Mouse (Mus musculus) heart, adult 2 months (tissue): ENCODE measurements around the gene Calcoco1. TPM values are rescaled to one million over a fixed set of nuclear protein-coding genes. Genes with fewer than 3 reads are reported as not detected.

Experiments
- DNase-seq, 2 experiments: peaks; one replicate each; pipeline ENCODE4 v3.0.0; 2021
- H3K27ac ChIP-seq: fragments of 200-600 bp; 2 replicates; pipeline ENCODE4 v1.8.1; 2022
- H3K27me3 ChIP-seq: fragments of 200-500 bp; 2 replicates; pipeline ENCODE4 v1.6.1; 2012; ENCODE audit warnings: mild to moderate bottlenecking, low read length, inconsistent platforms, mixed read lengths; ENCODE audit not compliant: control insufficient read depth, insufficient read depth
- H3K36me3 ChIP-seq: fragments of 200-500 bp; 2 replicates; pipeline ENCODE4 v1.6.1; 2012; ENCODE audit warnings: low read length, inconsistent platforms; ENCODE audit not compliant: control insufficient read depth, insufficient read depth
- H3K4me1 ChIP-seq: fragments of 200-500 bp; 2 replicates; pipeline ENCODE4 v1.6.1; 2011; ENCODE audit warnings: low read length; ENCODE audit not compliant: control insufficient read depth, insufficient read depth
- H3K4me3 ChIP-seq: fragments of 200-600 bp; 2 replicates; pipeline ENCODE4 v1.8.1; 2022
- H3K79me2 ChIP-seq: fragments of 200-500 bp; replicated peaks from 2 replicates; pipeline ENCODE4 v1.6.1; 2012; ENCODE audit warnings: mild to moderate bottlenecking, inconsistent platforms, low read length, moderate library complexity, mixed read lengths; ENCODE audit not compliant: control insufficient read depth, insufficient read depth
- H3K9ac ChIP-seq: fragments of 200-500 bp; 2 replicates; pipeline ENCODE4 v1.6.1; 2012; ENCODE audit warnings: low read depth, mild to moderate bottlenecking, control low read depth, inconsistent platforms, low read length, mixed read lengths
- CTCF ChIP-seq: fragments of 200-600 bp; IDR thresholded peaks from 2 replicates; pipeline ENCODE4 v1.8.1; 2022; ENCODE audit warnings: antibody characterized with exemption, mild to moderate bottlenecking, moderate library complexity
- EP300 ChIP-seq: fragments of 200-500 bp; IDR thresholded peaks from 2 replicates; pipeline ENCODE4 v1.6.1; 2011; ENCODE audit warnings: low read depth, low read length, control low read depth; ENCODE audit not compliant: insufficient read depth
- POLR2A ChIP-seq: fragments of 200-500 bp; IDR thresholded peaks from 2 replicates; pipeline ENCODE4 v1.6.1; 2011; ENCODE audit warnings: mild to moderate bottlenecking, low read depth, low read length, control low read depth; ENCODE audit not compliant: insufficient read depth
- WGBS: fragments of 180-500 bp; shearing (Covaris S2); methylation state at CpG from one replicate; pipeline ENCODE4 v1.1.7; 2018; 5-methylcytosine and 5-hydroxymethylcytosine counted together
- intact Hi-C: fragments of 180-260 bp; cut with DNase I; formaldehyde crosslinking; loops from one replicate; pipeline ENCODE4 v1.15.1; 2025
- polyA plus RNA-seq: library from polyadenylated mRNA; depleted of rRNA; stranded (reverse); fragments of >200 nt; gene quantifications from 2 replicates; pipeline ENCODE4 v1.2.3, GENCODE M21; 2012
- total RNA-seq, 2 experiments: library from RNA; stranded (reverse); gene quantifications; 2 replicates each; pipeline ENCODE4 v1.2.3; 2021

Calcoco1 gene
- total and polyA plus RNA-seq, 3 experiments = 98.0 to 124 (median 108) TPM

- H3K4me3 ChIP-seq = no peak overlapping the region
- H3K79me2 ChIP-seq = no peaks in the 10 kb centered on the region
- no peak overlapping the region for H3K9ac ChIP-seq
- H3K36me3 ChIP-seq = no peaks in the 10 kb centered on the region
- TF ChIP-seq EP300 (no peak), CTCF (no peak), POLR2A (no peak)
- 0 out of 2 replicates have a peak, but pooled peaks cover 2% of the 10 kb centered on the region for H3K27me3 ChIP-seq
- H3K4me1 ChIP-seq = no peaks in the 10 kb centered on the region
- DNase-seq = no peak
- WGBS = 17% methylated on average over 36 of the region's 36 CpGs
- intact Hi-C loops = no loop called here
- no peak overlapping the region for H3K27ac ChIP-seq
Observed at GRCm38 (mm10) chr15:102736127-102736944, 14.4 kb upstream of the Calcoco1 start.

DNA sequence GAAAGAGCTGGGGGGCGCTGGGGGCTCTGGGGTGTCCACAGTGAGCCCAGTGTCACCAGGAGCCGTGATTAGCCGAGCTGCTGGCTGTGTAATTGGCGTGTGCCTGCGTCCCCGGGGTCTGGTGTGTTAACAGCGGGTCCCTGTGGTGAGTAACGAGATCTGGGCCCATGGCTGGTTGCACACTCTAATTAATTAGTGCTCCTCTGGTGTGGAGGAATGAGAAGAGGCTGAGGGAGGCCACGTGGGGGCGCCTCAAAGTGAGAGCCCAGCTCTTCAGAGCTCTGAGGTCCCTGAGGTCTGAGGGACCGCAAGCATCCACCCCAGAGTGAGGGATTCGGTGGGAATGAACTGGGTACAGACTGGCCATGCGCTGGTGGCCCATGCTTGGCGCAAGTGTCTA, 13.1 kb upstream of the Calcoco1 start:
- H3K27me3 ChIP-seq = 0 out of 2 replicates have a peak, but pooled peaks cover 2% of the 10 kb centered on the region
- TF ChIP-seq CTCF = no peak
- no peak for TF ChIP-seq POLR2A
- no peak for TF ChIP-seq EP300
- no peaks in the 10 kb centered on the region for H3K79me2 ChIP-seq

GRCm38 (mm10) chr15:102733759-102734531, 12.0 kb upstream of the Calcoco1 start:
- no peaks in the 10 kb centered on the region for H3K4me1 ChIP-seq
- no peaks in the 10 kb centered on the region for H3K36me3 ChIP-seq
- TF ChIP-seq POLR2A (no peak), CTCF (no peak), EP300 (no peak)
- DNase-seq = no peak
- no peaks in the 10 kb centered on the region for H3K79me2 ChIP-seq
- H3K9ac ChIP-seq = no peak overlapping the region
- H3K4me3 ChIP-seq = no peak overlapping the region
- intact Hi-C loops = no loop called here
- 86% methylated on average over 28 of the region's 28 CpGs for WGBS
- H3K27ac ChIP-seq = no peak overlapping the region
- H3K27me3 ChIP-seq = 0 out of 2 replicates have a peak, but pooled peaks cover 2% of the 10 kb centered on the region

More for the DNA sequence above, 13.1 kb upstream of the Calcoco1 start:
- no peaks in the 10 kb centered on the region for H3K4me1 ChIP-seq
- DNase-seq = no peak
- 56% methylated on average over 14 of the region's 14 CpGs for WGBS
- no peak overlapping the region for H3K9ac ChIP-seq
- no peak overlapping the region for H3K27ac ChIP-seq
- no peaks in the 10 kb centered on the region for H3K36me3 ChIP-seq
- no peak overlapping the region for H3K4me3 ChIP-seq
- intact Hi-C loops = no loop called here

DNA sequence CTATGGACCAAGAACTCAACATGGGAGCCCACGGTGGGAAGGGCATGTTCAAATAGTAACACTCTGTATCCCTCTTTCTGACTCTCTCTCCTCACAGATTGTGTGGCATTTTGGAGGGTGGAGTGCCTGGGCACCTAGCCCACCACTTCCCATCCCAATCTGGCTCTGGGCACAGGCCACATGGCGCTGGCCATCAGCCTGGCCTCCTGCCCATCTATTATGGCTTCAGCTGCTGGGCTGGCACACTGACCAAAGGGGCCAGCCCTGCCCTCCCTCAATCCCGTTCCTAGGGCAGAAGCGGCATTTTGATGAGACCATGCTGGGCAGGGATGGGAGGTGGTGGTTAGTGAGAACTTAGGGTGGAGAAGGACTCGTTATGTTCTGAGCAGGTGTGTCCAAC, 11.3 kb upstream of the Calcoco1 start:
- TF ChIP-seq POLR2A = no peak
- no peak for TF ChIP-seq EP300
- no peak for TF ChIP-seq CTCF
- Histone ChIP-seq H3K4me1 (no peaks in the 10 kb centered on the region), H3K36me3 (no peaks in the 10 kb centered on the region), H3K9ac (no peak overlapping the region), H3K79me2 (no peaks in the 10 kb centered on the region), H3K4me3 (no peak overlapping the region), H3K27me3 (0 out of 2 replicates have a peak, but pooled peaks cover 2% of the 10 kb centered on the region), H3K27ac (no peak overlapping the region)
- DNase-seq = no peak
- intact Hi-C loops = no loop called here
- WGBS = 53% methylated on average over 5 of the region's 5 CpGs

DNA sequence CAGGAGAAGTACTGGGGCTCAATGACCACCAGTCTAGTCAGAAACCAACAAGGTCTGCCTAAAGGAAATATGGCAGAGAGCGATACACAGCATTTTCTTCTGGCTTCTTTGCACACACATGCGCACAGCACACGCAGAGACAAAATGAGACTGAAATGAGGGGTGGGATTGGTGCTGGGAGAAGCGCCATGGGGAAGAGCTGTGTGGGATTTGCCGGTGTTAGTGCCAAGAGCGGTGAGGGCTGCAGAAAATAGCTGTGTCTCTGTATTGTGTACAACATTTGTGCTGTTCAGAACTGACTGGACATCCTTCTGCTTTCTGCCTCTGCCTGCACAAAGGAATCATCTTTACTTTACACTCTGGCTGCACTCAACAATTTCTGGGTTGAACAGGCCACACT, 10.4 kb upstream of the Calcoco1 start:
- Histone ChIP-seq H3K79me2 (no peaks in the 10 kb centered on the region), H3K27me3 (0 out of 2 replicates have a peak, but pooled peaks cover 2% of the 10 kb centered on the region), H3K4me1 (no peaks in the 10 kb centered on the region), H3K9ac (no peak overlapping the region), H3K4me3 (no peak overlapping the region), H3K36me3 (no peaks in the 10 kb centered on the region), H3K27ac (no peak overlapping the region)
- 85% methylated on average over 6 of the region's 6 CpGs for WGBS
- no peak for DNase-seq
- intact Hi-C loops = no loop called here
- TF ChIP-seq EP300 (no peak), POLR2A (no peak), CTCF (no peak)

GRCm38 (mm10) chr15:102727951-102728350, 6.0 kb upstream of the Calcoco1 start:
- no peak overlapping the region for H3K9ac ChIP-seq
- no peak overlapping the region for H3K27ac ChIP-seq
- TF ChIP-seq POLR2A (no peak), CTCF (no peak), EP300 (no peak)
- no peak overlapping the region for H3K4me3 ChIP-seq
- WGBS = 60% methylated on average over 2 of the region's 2 CpGs
- intact Hi-C loops = no loop called here
- no peaks in the 10 kb centered on the region for H3K27me3 ChIP-seq
- no peaks in the 10 kb centered on the region for H3K4me1 ChIP-seq
- no peaks in the 10 kb centered on the region for H3K79me2 ChIP-seq
- H3K36me3 ChIP-seq = no peaks in the 10 kb centered on the region
- no peak for DNase-seq
